Mouse (Mus musculus) T-helper 17 cell (primary cell): ENCODE measurements around the gene Slc44a4.
"Not testable (repeated sequence)": the region's sequence is repeated elsewhere in the genome, so short reads cannot be mapped to it uniquely, and the experiment has no call there.

Source experiments
- in situ Hi-C, 2 experiments: fragments of 300-600 bp; cut with MboI, MseI; formaldehyde crosslinking; loops; 1 replicate in 1 of 2; 2 replicates in 1 of 2; pipeline ENCODE4 v1.15.1; 2025; ENCODE audit warnings: high pct_unique_total_duplicates in 2 of 2

Gene Slc44a4

GRCm38 (mm10) chr17:34959881-34960515 lies 45.7 kb downstream of the Slc44a4 start:
- in situ Hi-C loops = no loop called here

GRCm38 (mm10) chr17:34960702-34961493 lies 46.6 kb downstream of the Slc44a4 start:
- in situ Hi-C loops = no loop called here

GRCm38 (mm10) chr17:34962125-34962524 lies 47.9 kb downstream of the Slc44a4 start:
- in situ Hi-C loops = no loop called here

GRCm38 (mm10) chr17:34962841-34963240 lies 48.6 kb downstream of the Slc44a4 start:
- in situ Hi-C loops = no loop called here

- in situ Hi-C loops = no loop called here
These were observed 50.4 kb downstream of the Slc44a4 start for GRCm38 (mm10) chr17:34964640-34965049.

- in situ Hi-C loops = no loop called here
These were observed 51.4 kb downstream of the Slc44a4 start for GRCm38 (mm10) chr17:34965627-34966026.

- in situ Hi-C loops = not testable (repeated sequence)
These were observed 55.6 kb downstream of the Slc44a4 start, which contains the start of gene Gm20481 for GRCm38 (mm10) chr17:34969822-34970221. Gene Gm20481, plus strand, starts transcription at chr17:34969912.

GRCm38 (mm10) chr17:34970850-34971249 lies 56.6 kb downstream of the Slc44a4 start:
- in situ Hi-C loops = not testable (repeated sequence)

- in situ Hi-C loops = not testable (repeated sequence)
These were observed 57.4 kb downstream of the Slc44a4 start for GRCm38 (mm10) chr17:34971694-34972068.

- in situ Hi-C loops = not testable (repeated sequence)
These were observed 57.9 kb downstream of the Slc44a4 start, which contains the start of the genes Hspa1a and Hspa1l for GRCm38 (mm10) chr17:34972069-34972749. Gene Hspa1a, minus strand, starts transcription at chr17:34972156. Gene Hspa1l, plus strand, starts transcription at chr17:34972703.

- in situ Hi-C loops = no loop called here
These were observed 61.6 kb downstream of the Slc44a4 start for GRCm38 (mm10) chr17:34975581-34976492.

- in situ Hi-C loops = no loop called here
These were observed 62.7 kb downstream of the Slc44a4 start for GRCm38 (mm10) chr17:34977000-34977399.

- in situ Hi-C loops = no loop called here
These were observed 64.0 kb downstream of the Slc44a4 start for GRCm38 (mm10) chr17:34978239-34978638.

- in situ Hi-C loops = loop anchor here in 1 of 2 experiments (5.0 kb wide), 1 partner anchor 32 kb away; no protein-coding TSS in a partner anchor
These were observed 65.4 kb downstream of the Slc44a4 start for GRCm38 (mm10) chr17:34979631-34980030.
